Mouse (Mus musculus) embryo, embryonic 10 days (tissue): Measurements from ENCODE around the gene Dennd1a.

ENCODE experiments used
- DNase-seq: peaks from one replicate; pipeline ENCODE4 v3.0.0-alpha.2; 2015; ENCODE audit warnings: low spot score

Gene Dennd1a

DNA sequence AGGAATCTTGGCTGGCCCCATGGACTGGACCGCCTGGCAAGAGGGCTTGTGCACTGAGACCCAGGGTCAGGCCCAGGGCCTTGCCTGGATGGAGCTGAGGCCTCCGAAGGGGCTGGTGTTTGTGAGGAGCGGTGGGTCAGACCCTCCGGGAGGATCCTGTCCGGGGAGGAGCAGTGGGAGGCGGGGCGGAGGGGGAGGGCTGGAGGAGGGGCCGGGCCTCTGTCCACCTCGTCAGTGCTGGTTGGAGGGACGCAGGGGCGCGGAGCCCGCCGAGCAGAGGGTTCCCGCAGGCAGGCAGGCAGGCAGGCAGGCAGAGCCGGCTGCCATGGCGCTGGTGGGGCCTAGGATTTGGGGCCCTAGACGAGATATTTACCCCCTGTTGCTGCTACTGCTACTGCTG, 511.2 kb downstream of the Dennd1a start, which contains the start of gene Crb2:
TSS of gene Crb2 (plus strand) at position 234 of the 400 bp plus-strand sequence.
- peak; percentile 85 for DNase-seq

- DNase-seq: peak; percentile 86
Measured at GRCm38 (mm10) chr2:37774571-37774970, 512.6 kb downstream of the Dennd1a start.

GRCm38 (mm10) chr2:37771618-37772285, 515.4 kb downstream of the Dennd1a start:
- peak; percentile 89 for DNase-seq

DNA sequence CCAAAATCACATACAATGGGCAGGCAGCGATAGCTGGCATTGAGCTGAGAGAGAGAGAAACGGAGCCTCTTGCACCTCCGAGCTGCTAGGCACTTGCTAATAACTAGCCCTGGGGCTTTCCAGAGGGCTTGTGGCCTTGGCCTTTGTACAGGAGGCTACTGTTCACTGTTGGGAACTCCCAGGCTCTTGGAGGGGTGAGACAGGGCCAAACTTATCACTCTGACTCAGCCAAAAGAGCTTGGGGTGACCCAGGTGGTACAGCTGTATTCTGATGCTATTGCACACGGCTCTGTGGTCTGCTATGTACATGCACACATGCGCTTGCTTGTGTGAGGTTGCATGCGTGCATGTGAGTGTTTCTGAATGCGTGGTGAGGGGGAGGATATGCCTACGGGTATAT, 517.4 kb downstream of the Dennd1a start:
- no peak for DNase-seq

- no peak for DNase-seq
Measured at GRCm38 (mm10) chr2:37768903-37769302, 518.3 kb downstream of the Dennd1a start.

DNA sequence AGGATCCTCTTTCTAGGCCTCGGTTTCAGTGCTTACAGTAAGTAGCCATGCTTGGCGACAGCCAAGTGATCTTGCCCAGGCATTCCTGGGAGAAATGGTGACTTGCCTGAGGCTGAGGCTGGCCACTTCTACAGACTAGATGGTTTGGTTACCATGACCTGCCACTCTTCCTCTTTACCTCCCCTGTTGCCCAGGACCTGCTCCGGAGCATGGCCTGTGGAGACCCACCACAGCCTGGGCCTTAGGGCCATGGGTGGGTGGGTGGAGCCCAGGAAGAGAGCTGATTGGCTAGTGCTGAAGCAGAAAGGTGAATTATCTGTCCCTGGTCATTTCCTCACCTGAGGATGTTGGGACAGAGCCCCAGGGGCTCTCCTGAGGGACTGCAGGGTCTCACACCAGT, 519.5 kb downstream of the Dennd1a start:
- DNase-seq: no peak

DNA sequence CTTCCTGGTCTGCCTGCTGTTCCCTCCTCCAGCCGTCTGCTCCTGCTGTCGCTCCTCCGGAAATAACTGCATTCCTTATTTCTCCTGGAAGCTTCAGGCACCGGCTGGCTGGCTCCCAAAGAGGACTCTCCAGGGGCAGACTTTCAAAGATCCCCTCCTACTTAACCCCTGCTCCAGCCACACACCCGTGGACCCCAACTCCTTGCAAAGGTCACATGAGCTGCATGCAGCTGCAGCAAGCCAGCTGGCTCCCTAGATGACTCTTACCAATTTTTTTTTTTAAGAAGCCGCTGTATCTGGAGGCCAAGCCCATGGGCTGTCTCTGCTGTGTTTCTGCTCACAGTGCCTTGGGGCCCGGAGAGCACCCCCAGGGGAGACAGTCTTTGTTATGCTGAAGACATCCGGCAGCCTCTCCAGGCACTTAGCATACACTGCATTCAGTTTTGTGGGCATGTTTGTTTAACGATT, 520.1 kb downstream of the Dennd1a start:
- peak; percentile 40 for DNase-seq

DNA sequence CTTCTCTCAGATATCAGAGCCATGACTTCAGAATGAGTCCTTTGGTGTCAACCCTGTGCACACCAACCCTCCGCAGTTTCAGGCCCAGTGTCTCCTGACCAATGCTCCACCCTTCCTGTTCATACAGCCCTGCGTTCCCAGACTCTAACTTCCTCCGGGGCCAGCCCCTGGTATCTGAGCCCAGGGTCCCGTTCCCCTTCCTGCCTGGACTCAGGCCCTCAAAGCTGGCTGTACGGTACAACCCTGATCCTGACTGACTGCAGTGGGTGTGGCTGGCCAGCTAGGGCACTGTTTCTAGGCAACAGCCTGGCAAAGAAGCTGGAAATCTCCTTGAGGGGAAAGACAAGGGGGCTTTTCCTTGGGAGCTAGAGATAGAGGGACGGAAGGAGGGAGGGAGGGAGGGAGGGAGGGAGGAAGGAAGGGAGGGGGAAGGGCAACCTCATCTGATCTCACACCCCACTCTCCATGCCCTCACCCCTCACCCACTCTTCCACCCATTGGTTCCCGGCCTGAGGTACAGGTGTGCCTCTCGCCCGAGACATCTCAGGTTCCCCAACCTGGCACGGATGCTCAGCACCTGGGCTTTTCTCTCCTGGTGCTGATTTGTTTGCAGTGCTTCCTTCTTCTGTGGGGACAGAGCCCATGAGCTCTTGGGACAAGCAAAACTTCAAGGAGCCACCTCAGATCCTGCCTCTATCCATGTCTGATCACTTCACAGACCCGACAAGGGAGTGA, 521.0 kb downstream of the Dennd1a start:
- no peak for DNase-seq

DNA sequence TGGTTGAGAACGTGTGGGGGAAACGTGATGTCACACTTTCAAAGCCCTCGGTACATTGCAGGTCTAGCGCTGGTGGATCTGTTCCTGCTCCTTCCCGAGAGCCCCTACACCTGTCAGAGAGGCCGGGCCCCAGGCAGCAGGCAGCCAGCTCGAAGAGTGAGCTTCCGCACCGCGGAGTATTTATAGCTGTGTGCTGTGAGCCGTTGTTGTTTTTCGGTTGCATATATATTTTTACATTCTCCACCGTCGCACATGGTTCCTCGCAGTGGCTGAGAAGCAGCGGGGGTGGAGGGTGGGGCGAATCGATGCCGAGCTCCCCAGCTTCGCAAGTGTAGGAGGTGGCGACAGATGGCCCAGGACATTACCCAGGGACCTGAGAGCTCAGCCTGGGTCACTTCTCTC, 522.1 kb downstream of the Dennd1a start:
- no peak for DNase-seq

GRCm38 (mm10) chr2:37764514-37764913, 522.7 kb downstream of the Dennd1a start:
- DNase-seq: no peak

DNA sequence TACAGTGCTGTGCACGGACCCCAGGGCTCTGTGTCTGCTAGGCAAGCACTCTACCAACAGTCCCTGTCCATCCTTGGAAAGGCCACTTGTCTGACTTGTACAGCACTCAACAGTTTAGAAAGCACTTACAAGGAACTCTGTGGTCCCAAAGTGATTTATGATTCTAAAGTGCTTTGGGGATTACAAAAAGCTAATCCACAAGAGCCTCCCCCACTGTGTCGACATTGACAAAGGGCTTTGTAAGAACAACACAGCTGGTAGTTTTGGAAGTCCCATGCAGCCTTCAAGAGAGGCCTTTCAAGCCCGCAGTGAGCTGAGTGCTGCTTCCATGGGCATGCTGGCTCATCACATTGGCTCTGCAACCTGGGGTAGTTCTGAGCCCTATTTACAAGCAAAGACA, 523.6 kb downstream of the Dennd1a start:
- DNase-seq: peak; percentile 54

GRCm38 (mm10) chr2:37760633-37761032, 526.6 kb downstream of the Dennd1a start:
- DNase-seq: no peak

- DNase-seq: peak; percentile 40
Measured at GRCm38 (mm10) chr2:37758343-37759015, 528.7 kb downstream of the Dennd1a start.

DNA sequence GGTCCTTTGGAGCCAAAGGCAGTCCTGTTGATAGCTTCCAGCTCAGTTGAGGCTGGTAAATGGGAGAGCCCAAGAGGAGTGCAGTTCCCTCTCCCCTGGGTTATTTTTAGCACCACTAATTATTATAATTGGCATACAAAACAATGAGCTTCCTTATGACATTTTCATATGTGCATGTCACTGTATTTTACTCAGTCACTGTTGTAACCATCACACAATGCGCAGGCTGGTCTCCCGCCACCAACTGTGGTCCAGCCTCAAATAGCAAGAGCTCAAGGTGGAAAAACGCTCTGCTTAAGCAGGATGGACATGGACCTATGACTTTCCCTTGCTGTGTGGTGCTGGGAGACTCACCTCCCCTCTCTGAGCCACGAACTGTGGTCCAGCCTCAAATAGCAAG, 529.4 kb downstream of the Dennd1a start:
- no peak for DNase-seq

DNA sequence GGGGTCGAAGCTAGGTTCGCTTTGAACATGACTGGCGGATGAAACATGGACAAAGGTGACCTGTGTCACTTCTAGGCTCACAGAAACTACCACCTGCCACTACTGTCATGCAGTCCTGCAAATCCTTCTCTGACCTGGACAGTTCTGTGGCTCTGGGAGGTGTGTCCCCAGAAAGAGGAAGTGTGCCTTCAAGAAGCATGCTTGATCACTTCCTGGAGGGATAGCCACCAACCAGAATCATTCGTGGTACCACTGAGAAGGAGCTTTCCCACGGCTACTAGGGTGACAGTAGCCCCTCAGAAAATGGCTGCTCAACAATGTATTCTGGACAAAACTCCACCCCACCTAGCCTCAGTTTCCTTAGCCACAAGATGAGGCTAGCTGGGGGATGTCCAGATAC, 530.2 kb downstream of the Dennd1a start:
- DNase-seq: no peak

DNA sequence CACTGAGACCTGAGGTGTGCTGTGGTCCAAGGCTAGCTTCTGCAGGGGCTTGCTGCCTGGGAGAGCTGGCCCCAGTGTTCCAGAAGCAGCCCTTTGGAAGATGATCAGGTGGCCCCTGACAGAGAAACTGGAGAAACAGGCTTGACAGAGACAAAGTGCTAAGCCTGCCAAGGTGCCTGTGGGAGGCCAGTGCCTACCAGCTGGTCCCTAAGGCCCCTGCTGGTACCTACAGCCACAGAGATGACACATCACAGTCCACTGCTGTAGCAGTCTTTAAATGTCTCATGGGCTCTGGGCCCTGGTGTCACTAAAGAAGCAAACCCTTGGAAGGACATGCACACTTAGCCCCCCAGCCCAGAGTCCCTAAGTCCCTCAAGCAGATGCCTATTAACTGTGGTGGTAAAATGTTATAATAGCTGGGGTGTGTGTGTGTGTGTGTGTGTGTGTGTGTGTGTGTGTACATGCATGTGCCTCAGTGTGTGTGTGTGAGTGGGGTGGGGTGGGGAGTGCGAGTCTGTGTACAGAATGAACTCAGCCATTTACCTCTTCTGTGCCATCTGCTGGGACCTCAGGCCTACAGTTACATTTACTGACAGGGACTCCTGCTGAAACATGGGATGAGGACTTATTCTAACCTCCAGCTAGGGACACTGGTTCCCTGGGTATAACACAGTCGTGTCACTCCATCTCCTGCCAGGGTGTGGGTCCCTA, 530.8 kb downstream of the Dennd1a start:
- DNase-seq: no peak

- no peak for DNase-seq
Measured at GRCm38 (mm10) chr2:37751114-37751513, 536.1 kb downstream of the Dennd1a start.

- DNase-seq: no peak
Measured at GRCm38 (mm10) chr2:37749323-37749722, 537.9 kb downstream of the Dennd1a start.
